Mouse (Mus musculus) bone marrow macrophage, adult 2 months (primary cell): ENCODE measurements around the gene Wipf2. TPM values are rescaled to one million over a fixed set of nuclear protein-coding genes. Genes with fewer than 3 reads are reported as not detected.
A peak's percentile ranks its signal among the peaks of the same experiment; 100 is the strongest.

Experiments
- H3K27ac ChIP-seq: 2 replicates; pipeline ENCODE4 v1.5.1; 2012; ENCODE audit warnings: low read depth, low read length; ENCODE audit not compliant: insufficient read depth
- H3K4me1 ChIP-seq: 2 replicates; pipeline ENCODE4 v1.6.1; 2012; ENCODE audit warnings: low read length; ENCODE audit not compliant: control insufficient read depth, insufficient read depth
- H3K4me3 ChIP-seq: 2 replicates; pipeline ENCODE4 v1.5.1; 2012; ENCODE audit warnings: mild to moderate bottlenecking, low read length, moderate library complexity; ENCODE audit not compliant: insufficient read depth
- CTCF ChIP-seq: IDR thresholded peaks from 2 replicates; pipeline ENCODE4 v1.5.1; 2012; ENCODE audit warnings: low read depth, mild to moderate bottlenecking, low read length, moderate library complexity
- POLR2A ChIP-seq: IDR thresholded peaks from 2 replicates; pipeline ENCODE4 v1.6.1; 2012; ENCODE audit warnings: mild to moderate bottlenecking, low read depth, low read length, borderline replicate concordance
- polyA plus RNA-seq: library from polyadenylated mRNA; stranded (reverse); fragments of >200 nt; gene quantifications from 2 replicates; pipeline ENCODE4 v1.2.4, GENCODE M21; 2012; ENCODE audit not compliant: missing spikeins, insufficient read depth, insufficient read length

The Wipf2 gene
- polyA plus RNA-seq, 1 experiment: 20.5 TPM

- Histone ChIP-seq H3K4me1 (no peaks in the 10 kb centered on the region), H3K27ac (no peak within 1 kb of the TSS), H3K4me3 (peak within 1 kb of the TSS; percentile 81)
- TF ChIP-seq CTCF (no peak), POLR2A (no peak)
Measured at GRCm38 (mm10) chr11:98836651-98837141, 26.7 kb upstream of the Wipf2 start, which contains the start of gene Rapgefl1. TSS of gene Rapgefl1 (plus strand) at chr11:98836785.

DNA sequence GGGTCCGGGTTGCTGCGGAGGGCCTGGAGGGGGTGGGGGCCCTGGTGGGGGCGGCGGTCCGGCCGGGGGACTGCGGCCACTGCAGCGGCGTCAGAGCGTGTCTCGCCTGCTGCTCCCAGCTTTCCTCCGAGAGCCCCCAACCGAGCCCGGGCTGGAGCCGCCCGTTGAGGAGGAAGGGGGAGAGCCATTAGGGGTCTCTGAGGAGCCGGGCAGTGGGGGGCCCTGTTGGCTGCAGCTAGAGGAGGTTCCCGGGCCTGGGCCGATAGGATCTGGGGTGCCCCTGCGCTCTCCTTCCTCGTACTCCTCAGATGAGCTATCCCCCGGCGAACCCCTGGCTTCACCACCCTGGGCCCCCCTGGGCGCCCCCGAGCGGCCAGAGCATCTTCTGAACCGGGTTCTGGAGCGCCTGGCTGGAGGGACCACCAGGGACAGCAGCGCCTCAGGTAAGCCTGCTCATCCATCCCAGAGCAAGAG, 26.2 kb upstream of the Wipf2 start:
- no peak for TF ChIP-seq CTCF
- TF ChIP-seq POLR2A: no peak
- Histone ChIP-seq H3K27ac (no peak overlapping the region), H3K4me3 (peak overlapping the region; percentile 36), H3K4me1 (no peaks in the 10 kb centered on the region)

DNA sequence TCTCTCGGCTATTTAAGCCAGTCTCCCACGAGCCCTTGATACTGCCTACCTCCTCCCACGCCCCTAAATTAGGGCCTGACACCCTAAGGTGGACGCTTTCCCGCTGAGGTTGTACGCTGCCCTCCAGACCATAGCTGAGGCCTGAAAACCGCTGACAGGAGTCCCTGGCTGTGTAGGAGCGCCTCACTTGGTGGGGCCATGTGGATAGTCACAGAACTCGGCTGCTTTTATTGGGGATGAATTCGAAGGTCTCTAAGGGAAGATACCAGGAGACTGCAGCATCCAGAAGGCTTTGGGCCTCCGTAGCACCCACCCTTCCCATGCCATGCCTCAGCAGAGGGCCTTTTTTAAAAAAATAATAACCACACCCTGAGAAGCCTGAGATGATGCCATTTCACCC, 25.5 kb upstream of the Wipf2 start:
- Histone ChIP-seq H3K4me1 (no peaks in the 10 kb centered on the region), H3K4me3 (no peak overlapping the region), H3K27ac (no peak overlapping the region)
- TF ChIP-seq CTCF: no peak
- no peak for TF ChIP-seq POLR2A

- no peak overlapping the region for H3K27ac ChIP-seq
- H3K4me3 ChIP-seq: no peak overlapping the region
- H3K4me1 ChIP-seq: no peaks in the 10 kb centered on the region
- TF ChIP-seq POLR2A (no peak), CTCF (no peak)
Measured at GRCm38 (mm10) chr11:98838512-98838911, 24.9 kb upstream of the Wipf2 start.

DNA sequence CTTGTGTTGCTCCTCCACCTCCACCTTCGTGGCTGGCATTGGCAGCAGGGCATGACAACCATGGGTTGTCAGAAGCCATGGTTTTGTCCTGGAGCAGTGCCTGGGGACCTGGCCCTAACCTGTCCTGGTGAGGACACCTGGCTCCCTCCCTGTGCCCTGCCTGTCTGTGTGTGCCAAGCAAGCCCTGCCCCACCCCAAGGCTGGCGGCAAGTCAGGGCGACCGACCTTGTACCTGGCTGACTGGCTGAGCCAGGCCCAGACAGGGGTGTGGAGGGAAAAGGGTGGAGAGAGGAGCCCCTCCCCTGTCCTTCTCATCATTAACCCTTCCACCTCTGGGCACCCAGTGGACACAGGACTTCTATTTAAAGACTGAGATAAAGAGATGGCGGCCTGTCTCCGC, 24.0 kb upstream of the Wipf2 start:
- TF ChIP-seq CTCF: no peak
- TF ChIP-seq POLR2A: no peak
- H3K4me3 ChIP-seq: no peak overlapping the region
- H3K4me1 ChIP-seq: no peaks in the 10 kb centered on the region
- no peak overlapping the region for H3K27ac ChIP-seq

GRCm38 (mm10) chr11:98839897-98840296, 23.5 kb upstream of the Wipf2 start:
- Histone ChIP-seq H3K4me1 (no peaks in the 10 kb centered on the region), H3K27ac (no peak overlapping the region), H3K4me3 (no peak overlapping the region)
- TF ChIP-seq CTCF: no peak
- TF ChIP-seq POLR2A: no peak

DNA sequence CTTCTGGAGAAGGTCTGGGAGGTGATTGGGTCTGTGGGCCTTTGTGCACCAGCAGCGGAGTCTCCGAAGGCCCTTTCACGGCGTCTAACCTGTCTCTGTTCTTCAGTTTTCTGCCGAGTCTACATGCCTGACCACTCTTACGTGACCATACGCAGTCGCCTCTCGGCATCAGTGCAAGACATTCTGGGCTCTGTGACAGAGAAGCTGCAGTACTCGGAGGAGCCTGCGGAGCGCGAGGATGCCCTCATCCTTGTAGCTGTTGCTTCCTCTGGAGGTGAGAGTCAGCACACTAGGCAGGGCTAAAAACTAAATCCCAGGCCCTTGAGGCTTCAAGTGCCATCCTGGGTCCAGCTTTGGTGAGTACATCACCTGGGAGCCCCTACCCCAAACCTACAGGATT, 17.4 kb upstream of the Wipf2 start:
- TF ChIP-seq POLR2A (no peak), CTCF (no peak)
- H3K4me3 ChIP-seq: no peak overlapping the region
- no peak overlapping the region for H3K27ac ChIP-seq
- no peaks in the 10 kb centered on the region for H3K4me1 ChIP-seq

GRCm38 (mm10) chr11:98846865-98847604, 16.4 kb upstream of the Wipf2 start:
- Histone ChIP-seq H3K4me3 (no peak overlapping the region), H3K27ac (no peak overlapping the region), H3K4me1 (no peaks in the 10 kb centered on the region)
- TF ChIP-seq POLR2A: no peak
- no peak for TF ChIP-seq CTCF

- no peak overlapping the region for H3K27ac ChIP-seq
- no peaks in the 10 kb centered on the region for H3K4me1 ChIP-seq
- TF ChIP-seq CTCF: no peak
- no peak for TF ChIP-seq POLR2A
- H3K4me3 ChIP-seq: no peak overlapping the region
Measured at GRCm38 (mm10) chr11:98849196-98849894, 14.1 kb upstream of the Wipf2 start.
